Mouse (Mus musculus): Measurements from ENCODE around the gene Tspan18. TPM values are rescaled to one million over a fixed set of nuclear protein-coding genes. Genes with fewer than 3 reads are reported as not detected.

Gene Tspan18
- polyA plus RNA-seq, 1 experiment from 2014 or later = 44.8 TPM

- Histone ChIP-seq H3K36me3 (peaks cover 35% of the 10 kb centered on the region), H3K4me1 (peaks cover 26% of the 10 kb centered on the region), H3K9ac (no peak overlapping the region), H3K4me3 (replicated peaks) (no peak overlapping the region), H3K27ac (no peak overlapping the region; the same call in 1 of the 2 replicates), H3K27me3 (no peaks in the 10 kb centered on the region), H3K9me3 (replicated peaks) (no peaks in the 10 kb centered on the region), H3K4me2 (no peak overlapping the region)
- no peak for ATAC-seq (replicated peaks; ENCODE audit: low FRiP score)
- WGBS = 64% methylated on average over 10 of the region's 10 CpGs
These were observed 133.5 kb downstream of the Tspan18 start for GRCm38 (mm10) chr2:93200681-93201340.

GRCm38 (mm10) chr2:93199531-93199974, 134.8 kb downstream of the Tspan18 start:
- no peaks in the 10 kb centered on the region for H3K9me3 ChIP-seq (replicated peaks)
- peaks cover 30% of the 10 kb centered on the region for H3K4me1 ChIP-seq
- WGBS = 28% methylated on average over 13 of the region's 13 CpGs
- peaks cover 22% of the 10 kb centered on the region for H3K36me3 ChIP-seq
- H3K4me2 ChIP-seq = no peak overlapping the region
- no peak overlapping the region for H3K4me3 ChIP-seq (replicated peaks)
- no peaks in the 10 kb centered on the region for H3K27me3 ChIP-seq
- no peak overlapping the region for H3K9ac ChIP-seq
- H3K27ac ChIP-seq = 0 out of 2 replicates have a peak overlapping the region, but pooled peaks have one; percentile 9
- ATAC-seq (replicated peaks; ENCODE audit: low FRiP score) = peak; percentile 34

- Histone ChIP-seq H3K4me3 (replicated peaks) (no peak overlapping the region), H3K36me3 (peaks cover 18% of the 10 kb centered on the region), H3K9ac (no peak overlapping the region), H3K27ac (no peak overlapping the region), H3K4me2 (no peak overlapping the region), H3K4me1 (peaks cover 32% of the 10 kb centered on the region), H3K27me3 (no peaks in the 10 kb centered on the region), H3K9me3 (replicated peaks) (no peaks in the 10 kb centered on the region)
- WGBS = 10% methylated on average over 3 of the region's 3 CpGs
- ATAC-seq (replicated peaks; ENCODE audit: low FRiP score) = peak; percentile 43
These were observed 135.5 kb downstream of the Tspan18 start for GRCm38 (mm10) chr2:93198846-93199245.

GRCm38 (mm10) chr2:93193806-93194205, 140.5 kb downstream of the Tspan18 start:
- Histone ChIP-seq H3K4me2 (no peak overlapping the region), H3K4me1 (peaks cover 57% of the 10 kb centered on the region), H3K27me3 (no peaks in the 10 kb centered on the region), H3K9ac (no peak overlapping the region), H3K9me3 (replicated peaks) (no peaks in the 10 kb centered on the region), H3K36me3 (no peaks in the 10 kb centered on the region), H3K27ac (no peak overlapping the region), H3K4me3 (replicated peaks) (no peak overlapping the region)
- ATAC-seq (replicated peaks; ENCODE audit: low FRiP score) = no peak
- WGBS = 43% methylated on average over 4 of the region's 4 CpGs

- H3K4me2 ChIP-seq = no peak overlapping the region
- H3K36me3 ChIP-seq = no peaks in the 10 kb centered on the region
- 8% methylated on average over 6 of the region's 6 CpGs for WGBS
- H3K27ac ChIP-seq = peak overlapping the region; percentile 41; the same call in 1 of the 2 replicates
- H3K27me3 ChIP-seq = no peaks in the 10 kb centered on the region
- H3K4me3 ChIP-seq (replicated peaks) = no peak overlapping the region
- peaks cover 64% of the 10 kb centered on the region for H3K4me1 ChIP-seq
- H3K9ac ChIP-seq = no peak overlapping the region
- ATAC-seq (replicated peaks; ENCODE audit: low FRiP score) = peak; percentile 53
- no peaks in the 10 kb centered on the region for H3K9me3 ChIP-seq (replicated peaks)
These were observed 141.6 kb downstream of the Tspan18 start for GRCm38 (mm10) chr2:93192671-93193080.

GRCm38 (mm10) chr2:93192182-93192560, 142.1 kb downstream of the Tspan18 start:
- Histone ChIP-seq H3K27ac (peak overlapping the region; percentile 41; the same call in 1 of the 2 replicates), H3K36me3 (no peaks in the 10 kb centered on the region), H3K4me1 (peaks cover 70% of the 10 kb centered on the region), H3K9ac (no peak overlapping the region), H3K4me2 (no peak overlapping the region), H3K27me3 (no peaks in the 10 kb centered on the region), H3K4me3 (replicated peaks) (no peak overlapping the region), H3K9me3 (replicated peaks) (no peaks in the 10 kb centered on the region)
- WGBS = 59% methylated on average over 9 of the region's 9 CpGs
- no peak for ATAC-seq (replicated peaks; ENCODE audit: low FRiP score)

- Histone ChIP-seq H3K4me2 (no peak overlapping the region), H3K9ac (no peak overlapping the region), H3K9me3 (replicated peaks) (no peaks in the 10 kb centered on the region), H3K4me1 (peaks cover 72% of the 10 kb centered on the region), H3K27ac (no peak overlapping the region), H3K27me3 (peaks cover 5% of the 10 kb centered on the region), H3K4me3 (replicated peaks) (no peak overlapping the region), H3K36me3 (no peaks in the 10 kb centered on the region)
- ATAC-seq (replicated peaks; ENCODE audit: low FRiP score) = no peak
- 77% methylated on average over 14 of the region's 14 CpGs for WGBS
These were observed 142.7 kb downstream of the Tspan18 start for GRCm38 (mm10) chr2:93191488-93192181.

- Histone ChIP-seq H3K4me2 (no peak overlapping the region), H3K27ac (no peak overlapping the region), H3K4me3 (replicated peaks) (no peak overlapping the region), H3K27me3 (peaks cover 12% of the 10 kb centered on the region), H3K36me3 (no peaks in the 10 kb centered on the region), H3K9ac (no peak overlapping the region), H3K9me3 (replicated peaks) (no peaks in the 10 kb centered on the region), H3K4me1 (peaks cover 72% of the 10 kb centered on the region)
- no peak for ATAC-seq (replicated peaks; ENCODE audit: low FRiP score)
- WGBS = 28% methylated on average over 9 of the region's 9 CpGs
These were observed 143.4 kb downstream of the Tspan18 start for GRCm38 (mm10) chr2:93190771-93191487.

- peak overlapping the region; percentile 100 for H3K4me2 ChIP-seq
- peak; percentile 19; the same call in 1 of the 2 replicates for ATAC-seq (replicated peaks; ENCODE audit: low FRiP score)
- H3K4me1 ChIP-seq = peaks cover 69% of the 10 kb centered on the region
- H3K4me3 ChIP-seq (replicated peaks) = peak overlapping the region; percentile 80
- peaks cover 29% of the 10 kb centered on the region for H3K27me3 ChIP-seq
- no peaks in the 10 kb centered on the region for H3K9me3 ChIP-seq (replicated peaks)
- WGBS = 8% methylated on average over 19 of the region's 19 CpGs
- H3K9ac ChIP-seq = peak overlapping the region; percentile 80
- no peaks in the 10 kb centered on the region for H3K36me3 ChIP-seq
- H3K27ac ChIP-seq = peak overlapping the region; percentile 74
These were observed 145.4 kb downstream of the Tspan18 start for GRCm38 (mm10) chr2:93188761-93189458.

GRCm38 (mm10) chr2:93188020-93188760, 146.1 kb downstream of the Tspan18 start:
- peaks cover 73% of the 10 kb centered on the region for H3K4me1 ChIP-seq
- peaks cover 31% of the 10 kb centered on the region for H3K27me3 ChIP-seq
- H3K36me3 ChIP-seq = no peaks in the 10 kb centered on the region
- H3K4me3 ChIP-seq (replicated peaks) = peak overlapping the region; percentile 80
- 1% methylated on average over 53 of the region's 53 CpGs for WGBS
- H3K9ac ChIP-seq = peak overlapping the region; percentile 80
- H3K9me3 ChIP-seq (replicated peaks) = no peaks in the 10 kb centered on the region
- H3K27ac ChIP-seq = peak overlapping the region; percentile 74
- peak; percentile 4; the same call in 1 of the 2 replicates for ATAC-seq (replicated peaks; ENCODE audit: low FRiP score)
- H3K4me2 ChIP-seq = peak overlapping the region; percentile 100
